Mouse (Mus musculus) lung, embryonic 14.5 days (tissue): ENCODE results near the gene Erfe. TPM values are rescaled to one million over a fixed set of nuclear protein-coding genes. Genes with fewer than 3 reads are reported as not detected.
A peak's percentile ranks its signal among the peaks of the same experiment; 100 is the strongest.

ENCODE experiments used
- ATAC-seq: fragments of 200-750 bp; cut with Nextera tagmentation; 2 replicates; pipeline ENCODE4 v1.8.0; 2017; ENCODE audit warnings: mild to moderate bottlenecking, moderate TSS enrichment, moderate library complexity; ENCODE audit not compliant: insufficient read depth
- DNase-seq: peaks from one replicate; pipeline ENCODE4 v3.0.0-alpha.2; 2015
- H3K27ac ChIP-seq: fragments of 300-500 bp; sonication (generic); 2 replicates; pipeline ENCODE4 v1.5.1; 2014; ENCODE audit warnings: low read depth, mild to moderate bottlenecking, moderate library complexity
- H3K27me3 ChIP-seq: fragments of 300-500 bp; sonication (generic); 2 replicates; pipeline ENCODE4 v1.6.1; 2014; ENCODE audit warnings: low read length, control low read depth; ENCODE audit not compliant: insufficient read depth
- H3K36me3 ChIP-seq: fragments of 300-500 bp; sonication (generic); 2 replicates; pipeline ENCODE4 v1.6.1; 2014; ENCODE audit warnings: control low read depth; ENCODE audit not compliant: insufficient read depth
- H3K4me1 ChIP-seq: fragments of 300-500 bp; sonication (generic); 2 replicates; pipeline ENCODE4 v1.6.1; 2014; ENCODE audit warnings: antibody characterized with exemption, control low read depth; ENCODE audit not compliant: insufficient read depth
- H3K4me2 ChIP-seq: fragments of 300-500 bp; sonication (generic); 2 replicates; pipeline ENCODE4 v1.6.1; 2014; ENCODE audit warnings: mild to moderate bottlenecking
- H3K4me3 ChIP-seq: fragments of 300-500 bp; sonication (generic); 2 replicates; pipeline ENCODE4 v1.5.1; 2014; ENCODE audit warnings: low read depth, low read length
- H3K9ac ChIP-seq: fragments of 300-500 bp; sonication (generic); 2 replicates; pipeline ENCODE4 v1.6.1; 2014
- H3K9me3 ChIP-seq: fragments of 300-500 bp; sonication (generic); 2 replicates; pipeline ENCODE4 v1.6.1; 2016; ENCODE audit warnings: low read depth, low read length, control low read depth
- CTCF ChIP-seq: IDR thresholded peaks from 2 replicates; pipeline ENCODE4 v1.5.1; 2016; ENCODE audit warnings: antibody characterized with exemption, low read depth
- WGBS: fragments of 180-500 bp; shearing (Covaris S2); extraction: QIAGEN DNeasy Blood & Tissue Kit; methylation state at CpG from one replicate; pipeline ENCODE4 v1.1.7; 2014; 5-methylcytosine and 5-hydroxymethylcytosine counted together
- polyA plus RNA-seq: library from polyadenylated mRNA; unstranded; fragments of >200 nt; fragmentation: Nextera tagmentation; extraction: Ambion mirVana; gene quantifications from 2 replicates; pipeline ENCODE4 v1.2.1, GENCODE M21; 2014

Gene Erfe
- polyA plus RNA-seq: 2.7 TPM in 2 replicates

GRCm38 (mm10) chr1:91366215-91367108 is at the start of gene Erfe:
Gene Erfe, plus strand, starts transcription at chr1:91366430.
- H3K36me3 ChIP-seq: peaks cover 19% of the 10 kb centered on the region; the same call in 1 of the 2 replicates
- H3K9ac ChIP-seq: peak within 1 kb of the TSS; percentile 69
- peaks cover 5% of the 10 kb centered on the region; the same call in 1 of the 2 replicates for H3K9me3 ChIP-seq
- H3K27me3 ChIP-seq: 0 out of 2 replicates have a peak, but pooled peaks cover 5% of the 10 kb centered on the region
- TF ChIP-seq CTCF: peak; percentile 69
- peak within 1 kb of the TSS; percentile 50 for H3K4me3 ChIP-seq
- H3K4me2 ChIP-seq: peak within 1 kb of the TSS; percentile 96
- H3K27ac ChIP-seq: no peak within 1 kb of the TSS
- WGBS: under 1% methylated on average over 68 of the region's 68 CpGs
- peak; percentile 83 for DNase-seq
- H3K4me1 ChIP-seq: no peaks in the 10 kb centered on the region
- ATAC-seq: peak; percentile 64

- WGBS: 81% methylated on average over 6 of the region's 6 CpGs
- no peak for ATAC-seq
- no peak for DNase-seq
- no peak overlapping the region for H3K27ac ChIP-seq
- H3K27me3 ChIP-seq: no peaks in the 10 kb centered on the region
- H3K36me3 ChIP-seq: no peaks in the 10 kb centered on the region
- no peaks in the 10 kb centered on the region for H3K4me1 ChIP-seq
- no peak overlapping the region for H3K4me2 ChIP-seq
- no peak overlapping the region for H3K4me3 ChIP-seq
- H3K9me3 ChIP-seq: no peaks in the 10 kb centered on the region
- no peak overlapping the region for H3K9ac ChIP-seq
- TF ChIP-seq CTCF: no peak
Measured at GRCm38 (mm10) chr1:91317656-91318055, 48.6 kb upstream of the Erfe start.

GRCm38 (mm10) chr1:91321760-91322438 is 44.3 kb upstream of the Erfe start, which contains the start of gene Espnl:
Gene Espnl, plus strand, starts transcription at chr1:91322075.
- Histone ChIP-seq H3K27ac (no peak within 1 kb of the TSS), H3K27me3 (no peaks in the 10 kb centered on the region), H3K9me3 (no peaks in the 10 kb centered on the region), H3K36me3 (no peaks in the 10 kb centered on the region), H3K9ac (no peak within 1 kb of the TSS; the same call in 1 of the 2 replicates), H3K4me3 (no peak within 1 kb of the TSS), H3K4me1 (no peaks in the 10 kb centered on the region), H3K4me2 (no peak within 1 kb of the TSS)
- no peak for TF ChIP-seq CTCF
- ATAC-seq (peak; percentile 59), DNase-seq (peak; percentile 23)
- WGBS: 53% methylated on average over 19 of the region's 19 CpGs

GRCm38 (mm10) chr1:91324646-91325045 is 41.6 kb upstream of the Erfe start:
- no peak for ATAC-seq
- no peaks in the 10 kb centered on the region for H3K4me1 ChIP-seq
- no peak for TF ChIP-seq CTCF
- no peak overlapping the region for H3K27ac ChIP-seq
- no peaks in the 10 kb centered on the region for H3K9me3 ChIP-seq
- 57% methylated on average over 2 of the region's 2 CpGs for WGBS
- H3K36me3 ChIP-seq: no peaks in the 10 kb centered on the region
- H3K9ac ChIP-seq: no peak overlapping the region
- H3K27me3 ChIP-seq: no peaks in the 10 kb centered on the region
- no peak overlapping the region for H3K4me3 ChIP-seq
- H3K4me2 ChIP-seq: no peak overlapping the region
- DNase-seq: no peak

- H3K4me3 ChIP-seq: no peak overlapping the region
- H3K9ac ChIP-seq: no peak overlapping the region
- H3K27ac ChIP-seq: no peak overlapping the region
- TF ChIP-seq CTCF: no peak
- WGBS: 79% methylated on average over 4 of the region's 4 CpGs
- H3K4me2 ChIP-seq: no peak overlapping the region
- no peaks in the 10 kb centered on the region for H3K27me3 ChIP-seq
- no peaks in the 10 kb centered on the region for H3K36me3 ChIP-seq
- ATAC-seq: no peak
- H3K9me3 ChIP-seq: no peaks in the 10 kb centered on the region
- DNase-seq: no peak
- no peaks in the 10 kb centered on the region for H3K4me1 ChIP-seq
Measured at GRCm38 (mm10) chr1:91325488-91326042, 40.7 kb upstream of the Erfe start.

- DNase-seq: no peak
- no peak overlapping the region for H3K9ac ChIP-seq
- no peak overlapping the region for H3K4me2 ChIP-seq
- no peaks in the 10 kb centered on the region for H3K27me3 ChIP-seq
- no peaks in the 10 kb centered on the region for H3K9me3 ChIP-seq
- no peak overlapping the region for H3K27ac ChIP-seq
- no peak for ATAC-seq
- H3K36me3 ChIP-seq: no peaks in the 10 kb centered on the region
- TF ChIP-seq CTCF: no peak
- H3K4me1 ChIP-seq: no peaks in the 10 kb centered on the region
- WGBS: 52% methylated on average over 4 of the region's 4 CpGs
- H3K4me3 ChIP-seq: no peak overlapping the region
Measured at GRCm38 (mm10) chr1:91332102-91332501, 34.1 kb upstream of the Erfe start.

GRCm38 (mm10) chr1:91333582-91333981 is 32.6 kb upstream of the Erfe start:
- Histone ChIP-seq H3K4me1 (no peaks in the 10 kb centered on the region), H3K4me2 (no peak overlapping the region), H3K4me3 (no peak overlapping the region), H3K27me3 (no peaks in the 10 kb centered on the region), H3K9ac (no peak overlapping the region), H3K36me3 (no peaks in the 10 kb centered on the region), H3K27ac (no peak overlapping the region), H3K9me3 (no peaks in the 10 kb centered on the region)
- TF ChIP-seq CTCF: no peak
- no peak for ATAC-seq
- no peak for DNase-seq
